Mouse (Mus musculus): ENCODE data around the gene Hspb2.

The Hspb2 gene

DNA sequence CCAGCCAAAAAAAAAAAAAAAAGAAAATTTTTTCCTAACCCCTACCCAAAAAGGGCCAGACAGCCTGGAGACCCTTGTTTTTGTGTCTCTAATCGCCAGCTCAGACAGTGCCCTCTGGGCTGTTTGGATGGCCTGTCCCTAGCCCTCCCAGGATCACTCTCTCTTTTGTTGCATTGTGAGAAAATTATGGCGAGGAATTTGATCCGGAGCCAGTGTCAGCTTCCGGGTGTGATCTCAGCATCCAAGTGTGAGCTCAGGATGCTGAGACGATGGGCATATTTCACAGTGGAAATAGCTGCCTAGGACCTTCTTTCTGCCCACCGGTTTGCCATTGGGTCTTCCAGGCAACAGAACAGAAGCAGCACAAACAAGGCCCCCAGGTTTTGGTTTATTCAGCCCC lies 1.4 kb downstream of the Hspb2 start:
- no peak for DNase-seq (ENCODE audit: low read depth)

DNA sequence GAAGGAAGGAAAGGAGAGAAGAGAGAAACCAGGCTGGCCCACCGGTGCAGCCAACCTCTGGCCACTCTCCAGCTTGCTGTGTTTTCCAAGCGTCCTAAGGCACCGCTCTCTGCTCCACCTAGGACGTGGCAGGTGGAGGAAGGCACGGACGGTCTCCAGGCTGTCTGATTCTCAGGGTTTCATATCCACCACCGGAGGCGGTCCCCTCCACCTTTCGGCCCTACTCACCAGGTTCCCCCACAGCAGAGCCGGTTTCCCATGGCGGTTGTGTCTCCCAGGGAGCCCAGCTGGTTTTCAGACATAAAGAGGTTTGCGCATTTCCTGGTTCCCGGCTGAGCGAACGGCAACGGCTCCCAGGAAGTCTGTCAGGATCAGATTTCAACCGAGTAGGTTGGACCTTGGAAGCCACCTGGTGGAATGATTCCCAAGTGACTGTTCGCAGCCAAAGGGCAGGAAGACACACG lies 5.9 kb downstream of the Hspb2 start, which contains the start of gene 2310030G06Rik:
2310030G06Rik (minus strand) TSS at position 323 of the 464 bp plus-strand sequence.
- no peak for DNase-seq (ENCODE audit: low read depth)

DNA sequence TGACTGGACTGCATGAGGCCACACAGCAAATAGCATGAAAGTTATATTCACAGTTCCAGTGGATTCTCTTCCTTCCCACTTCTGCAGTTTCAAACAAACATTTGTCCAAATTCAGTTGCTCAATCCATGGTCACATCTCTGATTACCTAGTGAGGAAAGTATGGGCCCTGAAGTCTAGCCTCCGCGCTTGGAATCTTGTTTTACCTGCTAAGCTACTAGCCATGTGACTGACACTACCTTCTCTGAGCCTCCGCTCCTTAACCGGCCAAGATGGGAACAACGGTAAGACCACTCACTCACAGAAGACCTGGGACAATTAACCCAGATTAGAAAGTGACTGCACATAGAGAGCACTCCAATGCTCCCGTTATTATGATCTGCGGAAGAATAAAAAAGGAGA lies 6.3 kb downstream of the Hspb2 start:
- DNase-seq (ENCODE audit: low read depth) = no peak

DNA sequence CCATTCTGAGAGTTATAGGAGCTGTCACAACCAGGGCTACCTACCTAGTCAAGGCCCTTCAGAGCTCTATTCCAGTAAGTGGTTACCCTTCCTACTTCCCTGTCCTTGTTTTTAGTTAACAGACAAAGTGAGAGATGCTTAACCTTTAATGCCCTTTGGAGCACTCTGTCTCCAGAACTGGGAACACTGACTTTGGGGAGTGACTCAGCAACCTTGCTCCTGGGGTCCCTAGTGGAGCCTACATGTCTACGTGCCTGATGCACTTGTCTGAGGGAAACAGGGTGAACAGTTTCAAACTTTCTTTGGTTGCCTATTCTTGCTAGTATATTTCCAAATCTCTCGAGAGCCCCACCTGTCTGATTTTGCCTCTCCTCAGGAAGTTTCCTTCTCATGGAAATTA lies 9.4 kb downstream of the Hspb2 start:
- DNase-seq (ENCODE audit: low read depth) = no peak

DNA sequence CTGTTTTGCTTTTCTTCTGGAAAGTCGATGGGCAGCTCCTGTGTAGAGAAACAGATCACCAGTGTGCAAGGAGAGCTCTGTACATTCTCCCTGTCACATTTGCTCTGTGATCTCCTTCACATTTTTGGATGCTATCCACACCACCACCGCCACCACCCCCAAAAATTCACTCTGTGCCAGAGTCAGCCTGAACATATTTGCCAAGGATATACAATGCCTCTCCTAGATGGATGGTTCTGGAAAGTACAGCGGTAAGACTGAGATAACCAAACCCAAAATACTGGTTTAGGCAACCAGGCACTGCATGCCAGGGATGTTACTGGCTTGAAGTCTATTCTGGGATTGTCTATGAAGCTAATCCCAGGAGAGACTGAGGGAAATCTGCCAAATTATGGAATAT lies 9.9 kb downstream of the Hspb2 start:
- DNase-seq (ENCODE audit: low read depth) = no peak

DNA sequence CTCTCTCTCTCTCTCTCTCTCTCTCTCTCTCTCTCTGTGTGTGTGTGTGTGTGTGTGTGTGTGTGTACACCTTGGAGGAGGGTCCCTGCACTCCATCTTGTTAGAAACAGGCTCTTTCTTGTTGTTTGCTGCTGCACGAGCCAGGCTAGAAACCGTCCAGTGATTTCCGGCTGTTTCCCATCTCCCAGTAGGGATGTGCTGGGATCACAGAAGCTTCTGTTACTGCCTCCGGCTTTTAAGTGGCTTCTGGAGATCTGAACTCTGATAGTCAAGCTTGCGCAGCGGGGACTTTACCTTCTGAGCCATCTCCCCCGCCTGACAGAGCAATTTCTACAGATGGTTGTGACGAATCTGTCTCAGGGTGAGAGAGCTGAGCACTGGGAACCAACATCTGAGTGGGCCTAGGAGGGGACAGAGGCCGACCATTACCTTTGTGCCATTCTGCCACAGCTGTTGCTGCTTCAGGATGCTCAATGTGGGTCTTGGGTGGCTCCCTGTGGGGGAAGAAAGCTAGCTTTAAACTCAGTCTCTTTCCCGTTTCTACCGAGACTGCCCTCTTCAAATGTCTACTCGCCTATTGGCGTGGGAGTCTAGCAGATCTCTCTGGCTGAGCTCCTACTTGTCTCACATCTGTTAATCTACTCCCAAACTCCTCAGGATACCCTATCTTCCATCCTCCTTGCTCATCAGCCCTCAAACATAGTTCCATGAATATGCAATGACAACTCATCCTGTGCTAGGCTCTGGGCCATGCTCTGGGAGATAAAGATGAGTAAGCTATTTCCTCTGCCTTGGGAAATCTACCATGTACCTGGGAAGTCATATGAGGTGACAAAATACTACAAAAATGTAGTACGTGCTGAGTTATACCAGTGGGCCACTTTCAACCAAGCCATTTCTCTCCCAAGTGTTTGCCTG lies 11.0 kb downstream of the Hspb2 start:
- DNase-seq (ENCODE audit: low read depth) = no peak

DNA sequence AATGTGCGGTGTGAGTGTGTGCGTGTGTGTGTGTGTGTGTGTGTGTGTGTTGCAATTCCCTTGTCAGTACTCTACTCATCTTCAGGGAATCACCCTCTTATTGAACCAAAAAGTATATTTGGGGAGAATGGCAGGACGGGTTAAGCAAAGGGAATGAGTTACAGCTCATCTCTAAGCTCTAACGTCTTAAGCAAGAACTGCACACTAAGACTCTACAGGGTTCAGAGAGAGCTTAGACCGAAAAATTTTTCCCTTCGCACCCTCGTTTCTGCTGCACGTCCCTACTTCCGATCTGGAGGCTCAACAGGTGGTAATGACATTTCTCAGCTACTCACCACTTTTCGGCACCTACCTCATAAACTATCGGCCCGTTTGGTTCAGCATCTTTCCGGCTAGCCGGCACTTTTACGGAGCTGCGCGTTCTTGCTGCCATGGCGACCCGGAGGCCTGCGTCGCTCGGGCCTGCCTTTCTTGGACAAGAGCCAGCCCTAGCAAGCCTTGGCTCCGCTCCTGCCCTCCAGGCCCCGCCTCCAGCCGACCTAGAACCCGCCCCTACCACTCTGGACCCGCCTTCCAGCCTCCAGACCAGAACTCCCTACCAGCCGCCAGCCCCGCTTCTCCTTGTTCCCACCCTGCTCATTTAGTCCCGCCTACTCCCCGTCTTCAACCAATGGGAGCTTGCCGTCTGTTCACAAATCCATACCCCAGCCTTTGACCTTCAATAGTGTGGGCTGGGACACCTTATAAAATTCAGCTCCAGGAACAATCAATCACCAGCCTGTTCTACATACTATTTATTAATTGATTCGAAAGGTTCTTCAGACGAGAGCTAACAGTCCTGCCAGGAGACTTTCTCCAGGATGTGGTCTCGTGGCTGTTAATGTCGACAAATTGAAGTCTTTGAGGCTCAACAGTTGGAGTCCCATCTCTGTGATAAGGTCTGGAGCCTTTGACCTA lies 13.0 kb downstream of the Hspb2 start, which contains the start of gene Dixdc1:
Dixdc1 (minus strand) TSS at position 604 of the 957 bp plus-strand sequence.
- peak; percentile 85 for DNase-seq (ENCODE audit: low read depth)

DNA sequence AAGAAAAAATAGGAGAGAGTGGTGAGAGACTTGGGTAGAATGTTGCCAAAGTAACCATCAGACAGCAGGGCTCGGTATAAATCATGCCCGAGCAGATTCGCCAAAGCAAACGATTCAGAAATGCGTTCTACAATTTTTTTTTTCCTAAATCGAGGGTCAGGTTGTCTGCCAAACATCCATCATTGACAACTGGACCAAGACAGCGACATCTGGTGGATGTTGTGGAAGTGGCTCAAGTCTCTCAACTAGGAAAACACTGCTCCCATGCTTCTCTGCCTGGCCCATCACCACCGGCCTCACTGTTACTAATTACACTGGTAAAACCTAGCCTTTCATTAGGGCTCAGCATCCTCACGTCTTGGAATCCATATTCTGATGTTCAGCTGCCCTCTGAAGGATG lies 17.2 kb downstream of the Hspb2 start:
- peak; percentile 60 for DNase-seq (ENCODE audit: low read depth)

DNA sequence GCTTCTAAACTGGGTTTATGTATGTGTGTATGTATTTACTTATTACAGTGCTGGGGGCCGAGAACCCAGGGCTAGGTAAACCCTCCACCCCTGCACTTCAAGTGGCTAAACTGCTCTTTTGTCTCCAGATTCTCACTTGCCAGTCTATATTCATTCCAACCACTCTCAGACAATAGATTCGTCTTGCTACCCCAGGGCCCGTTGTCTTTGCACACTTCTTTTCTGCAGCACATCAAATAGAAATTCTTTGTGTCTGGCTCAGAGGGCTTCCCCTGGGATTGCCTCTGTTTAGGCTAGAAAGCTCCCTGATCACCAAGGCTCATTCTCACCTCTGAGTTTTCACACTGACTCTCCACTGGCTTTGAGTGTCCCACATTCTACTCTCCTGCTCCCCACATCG lies 19.6 kb downstream of the Hspb2 start:
- no peak for DNase-seq (ENCODE audit: low read depth)

DNA sequence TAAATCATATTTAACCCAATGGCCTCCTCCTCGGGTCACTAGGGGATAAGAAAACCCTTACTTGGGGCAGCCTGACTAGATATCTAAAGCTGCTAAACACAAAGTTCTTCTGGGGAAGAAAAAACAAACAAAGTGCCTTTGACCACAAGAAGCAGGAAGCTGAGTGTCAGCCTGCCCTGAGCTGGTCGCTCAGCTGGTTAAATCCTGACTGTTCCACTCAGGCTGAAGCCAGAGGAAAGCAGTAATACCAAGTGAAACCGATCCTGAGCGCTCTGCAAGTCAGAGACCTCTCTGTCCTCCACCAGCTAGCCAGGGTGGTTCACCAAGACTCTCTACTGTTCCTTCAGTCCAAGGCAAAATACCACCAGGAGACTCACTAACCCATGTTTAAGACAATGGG lies 22.6 kb downstream of the Hspb2 start:
- DNase-seq (ENCODE audit: low read depth) = no peak

DNA sequence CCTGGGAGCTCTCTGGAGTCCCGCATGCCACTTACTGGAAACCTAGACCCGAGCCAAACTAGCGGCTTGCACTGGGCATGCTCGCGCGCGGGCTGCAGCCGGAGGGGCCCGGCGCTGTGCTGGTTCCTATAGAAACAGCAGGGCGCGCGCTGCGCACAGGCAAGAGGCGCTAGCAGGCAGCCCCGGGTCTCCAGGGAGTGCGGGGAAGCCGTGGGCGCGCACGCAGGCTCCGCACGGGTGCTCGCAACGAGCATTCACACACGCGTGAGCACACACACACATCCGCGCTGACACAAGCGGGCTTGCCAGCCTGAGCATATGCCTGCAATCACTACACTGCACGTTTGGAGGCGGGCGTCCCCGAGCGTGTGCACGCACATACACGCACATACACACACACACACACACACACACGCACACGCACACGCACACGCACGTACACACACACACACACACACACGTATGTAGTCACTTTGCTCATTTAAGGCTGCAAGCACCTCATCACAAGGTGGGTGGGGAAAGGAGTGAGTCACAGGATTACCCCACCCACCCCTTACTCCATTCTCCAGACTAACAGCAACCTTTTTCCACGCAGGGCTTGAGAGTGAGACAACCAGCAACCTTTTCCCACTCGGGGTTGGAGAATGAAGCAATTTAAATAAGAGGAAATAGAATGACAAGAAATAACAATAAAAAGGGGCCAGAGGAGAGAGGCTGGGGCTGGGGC lies 24.1 kb downstream of the Hspb2 start:
- peak; percentile 27 for DNase-seq (ENCODE audit: low read depth)

DNA sequence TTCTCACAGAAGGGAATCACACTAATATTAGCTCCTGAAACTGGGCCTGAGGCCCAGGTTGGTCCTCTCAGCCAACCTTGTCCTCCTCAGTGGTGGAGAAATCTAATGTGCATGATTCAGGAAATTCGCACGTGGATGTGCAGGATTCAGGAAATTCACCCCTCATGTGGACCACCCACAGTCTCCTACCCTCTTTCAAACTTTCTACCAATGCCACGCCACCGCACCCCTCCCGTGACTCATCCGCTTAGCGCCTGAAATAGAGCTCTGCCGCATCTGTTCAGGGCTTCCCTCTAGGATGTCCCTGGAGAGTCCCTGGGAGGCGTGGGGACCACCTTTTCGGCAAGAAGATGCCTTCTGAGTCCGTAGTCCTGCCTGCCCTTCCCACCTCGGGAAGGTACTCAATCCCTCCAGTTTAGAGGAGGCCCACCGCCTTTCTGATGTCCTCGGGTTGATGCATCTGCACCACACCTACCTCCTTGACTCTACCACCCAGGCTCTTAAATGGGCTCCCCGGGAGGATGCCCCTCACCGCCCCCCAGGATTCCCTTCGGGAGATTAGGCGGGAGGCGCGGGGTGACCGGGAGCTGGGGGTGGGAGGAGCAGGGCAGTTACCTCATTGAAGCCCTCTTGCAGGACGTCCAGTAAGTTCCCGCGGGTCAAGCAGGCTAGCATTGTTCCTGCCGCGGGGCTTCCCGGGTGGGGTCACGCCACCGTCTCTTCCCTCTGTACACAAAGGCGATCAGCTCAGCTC lies 24.8 kb downstream of the Hspb2 start:
- no peak for DNase-seq (ENCODE audit: low read depth)

DNA sequence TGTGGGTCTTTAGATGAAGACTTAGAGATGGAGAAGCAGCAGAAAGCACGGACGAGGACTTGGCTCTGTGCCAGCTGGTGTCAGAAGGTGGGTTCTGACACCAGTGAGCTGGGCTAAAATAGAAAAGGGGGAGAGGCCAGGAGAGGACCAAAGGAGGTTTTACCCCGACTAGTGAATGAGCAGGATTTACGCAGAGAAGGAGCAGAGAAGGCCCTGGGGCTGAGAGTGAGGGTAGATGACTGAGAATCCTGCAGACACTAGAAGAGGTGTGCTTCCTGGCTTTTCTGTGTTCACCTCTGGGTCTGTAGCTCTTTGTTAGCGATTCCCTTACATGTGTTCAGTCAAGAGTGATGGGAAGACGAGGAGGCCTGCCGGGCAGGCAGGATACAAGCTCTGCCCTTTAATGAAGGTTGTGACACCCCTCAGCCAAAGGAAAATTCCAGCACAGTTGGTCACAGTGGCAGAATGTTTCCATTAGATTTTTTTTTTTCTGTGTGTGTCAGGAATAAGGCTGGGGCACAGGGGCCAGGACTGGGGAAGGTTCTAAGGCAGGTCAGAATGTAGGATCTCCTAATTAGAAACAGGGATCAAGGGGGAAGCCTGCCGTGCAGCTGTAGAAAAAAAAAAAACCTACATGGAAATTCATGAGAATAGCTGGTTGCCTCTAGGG lies 26.1 kb downstream of the Hspb2 start:
- DNase-seq (ENCODE audit: low read depth) = no peak

DNA sequence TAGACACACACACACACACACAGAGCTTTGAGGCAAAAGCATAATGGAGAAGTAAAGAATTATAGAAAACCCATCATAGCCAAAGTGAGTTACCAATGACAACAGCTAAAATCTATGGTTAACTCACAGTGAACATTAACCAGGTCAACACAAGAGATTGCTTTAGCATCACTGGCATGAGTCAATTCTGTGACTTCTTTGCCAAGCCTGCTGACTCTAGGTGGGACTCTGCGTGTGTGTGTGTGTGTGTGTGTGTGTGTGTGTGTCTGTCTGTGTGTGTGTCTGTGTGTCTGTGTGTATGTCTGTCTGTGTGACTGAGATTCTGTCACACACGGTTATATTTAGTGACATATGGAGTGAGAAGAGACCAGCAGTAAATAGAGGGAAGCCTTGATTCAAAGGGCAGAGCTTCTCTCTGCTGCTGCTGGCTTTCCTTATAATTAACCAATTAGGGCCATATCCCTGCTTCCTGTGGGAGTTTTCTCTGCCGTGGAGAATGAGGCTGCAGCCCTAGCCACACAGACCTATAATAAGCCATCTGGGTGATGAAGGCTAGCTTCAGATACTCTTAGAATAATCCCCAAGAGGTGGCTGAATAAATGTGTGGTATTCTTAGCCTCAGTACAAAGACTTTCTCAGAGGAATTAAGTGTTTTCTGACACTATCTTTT lies 27.4 kb downstream of the Hspb2 start:
- no peak for DNase-seq (ENCODE audit: low read depth)

DNA sequence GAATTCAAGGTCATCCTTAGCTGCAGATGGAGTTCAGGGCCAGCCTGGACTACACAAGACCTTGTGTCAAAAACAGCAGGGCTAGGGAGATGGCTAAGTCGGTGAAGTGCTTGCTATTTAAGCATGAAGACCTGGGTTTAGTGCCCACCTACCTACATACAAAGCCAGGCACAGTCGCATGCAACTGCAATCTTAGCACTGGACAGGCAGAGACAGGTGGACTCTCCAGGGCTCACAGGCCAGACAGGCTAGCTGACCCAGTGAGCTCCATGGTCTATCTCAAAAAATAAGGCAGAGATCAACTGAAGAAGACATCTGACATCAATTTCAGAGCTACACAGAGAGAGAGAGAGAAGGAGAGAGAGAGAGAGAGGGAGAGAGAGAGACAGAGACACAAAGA lies 28.0 kb downstream of the Hspb2 start:
- no peak for DNase-seq (ENCODE audit: low read depth)

DNA sequence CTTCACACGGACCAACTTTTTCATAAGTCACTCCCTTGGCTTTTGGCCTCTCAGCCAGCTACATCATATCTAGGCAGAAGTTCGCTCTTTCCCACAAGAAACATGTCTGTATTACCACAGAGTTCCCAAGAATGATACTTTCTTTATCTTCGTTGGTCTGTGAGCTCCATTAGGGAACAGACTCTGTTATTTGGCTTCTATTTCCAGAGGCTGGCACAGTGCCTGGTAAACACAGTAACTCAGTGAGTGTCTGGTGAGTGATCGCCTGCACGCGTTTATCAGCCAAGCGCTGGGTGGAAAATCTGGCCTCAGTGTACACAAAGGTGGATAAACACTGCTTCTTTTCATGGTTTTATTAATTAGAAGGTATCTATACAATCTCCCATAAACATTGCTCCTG lies 28.7 kb downstream of the Hspb2 start:
- DNase-seq (ENCODE audit: low read depth) = no peak

DNA sequence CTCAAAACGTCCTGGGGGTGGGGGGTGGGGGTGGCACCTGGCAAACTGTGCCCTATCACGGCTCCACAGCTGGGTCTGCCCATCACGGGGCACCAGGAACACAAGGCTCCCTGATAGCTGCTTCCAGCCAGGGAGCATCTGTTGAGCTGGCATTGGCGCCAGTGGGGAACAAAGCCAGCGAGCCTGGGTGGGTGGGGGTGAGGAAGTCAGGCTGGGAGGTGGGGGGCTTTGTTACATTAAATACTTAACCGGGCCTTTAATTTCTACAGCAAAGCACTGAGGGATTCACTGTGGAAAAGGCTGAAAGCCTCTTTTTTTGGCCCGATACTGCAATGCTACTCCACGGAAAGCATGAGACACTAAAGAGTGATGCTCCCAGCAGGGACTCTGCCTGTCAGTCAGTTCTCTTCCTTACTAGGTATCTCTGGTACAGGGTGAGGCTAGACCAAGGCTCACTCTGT lies 29.7 kb downstream of the Hspb2 start:
- DNase-seq (ENCODE audit: low read depth) = no peak

DNA sequence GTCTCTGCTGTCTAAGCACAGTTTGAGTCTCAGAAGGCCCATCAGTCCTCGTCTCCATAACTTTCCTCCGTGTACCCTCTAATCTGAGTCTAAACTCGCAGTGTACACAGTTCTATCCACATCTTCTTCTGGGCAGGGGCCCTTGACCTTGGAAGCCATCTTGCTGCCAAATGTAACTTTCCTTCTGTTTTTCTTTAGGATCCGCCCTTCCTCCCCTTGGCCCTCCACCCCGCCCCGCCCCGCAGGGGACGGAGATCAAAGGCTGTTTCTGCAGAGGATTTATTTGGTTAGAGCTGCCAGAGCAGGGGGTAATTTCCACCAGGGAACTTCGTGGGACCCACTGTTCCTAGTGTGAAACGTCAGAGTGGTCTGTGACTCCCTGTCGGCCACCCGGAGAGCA lies 31.1 kb downstream of the Hspb2 start:
- DNase-seq (ENCODE audit: low read depth) = no peak

DNA sequence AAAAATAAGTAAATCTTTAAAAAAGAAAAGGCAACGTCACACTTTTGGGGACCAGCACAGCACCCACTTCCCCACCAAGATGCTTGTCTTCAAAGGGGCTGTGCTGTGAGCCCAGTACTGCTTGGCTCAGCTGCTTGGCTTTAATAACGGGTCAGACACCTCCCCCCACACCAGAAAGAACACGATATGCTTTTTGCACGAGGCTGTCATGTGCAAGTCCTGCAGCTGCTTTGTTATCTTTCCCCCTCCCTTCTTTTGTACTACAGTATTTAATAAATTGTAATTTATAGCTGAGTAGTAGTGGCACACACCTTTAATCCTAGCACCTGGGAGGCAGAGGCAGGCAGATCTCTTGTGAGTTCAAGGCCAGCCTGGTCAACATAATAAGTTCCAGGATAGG lies 33.3 kb downstream of the Hspb2 start:
- DNase-seq (ENCODE audit: low read depth) = no peak

DNA sequence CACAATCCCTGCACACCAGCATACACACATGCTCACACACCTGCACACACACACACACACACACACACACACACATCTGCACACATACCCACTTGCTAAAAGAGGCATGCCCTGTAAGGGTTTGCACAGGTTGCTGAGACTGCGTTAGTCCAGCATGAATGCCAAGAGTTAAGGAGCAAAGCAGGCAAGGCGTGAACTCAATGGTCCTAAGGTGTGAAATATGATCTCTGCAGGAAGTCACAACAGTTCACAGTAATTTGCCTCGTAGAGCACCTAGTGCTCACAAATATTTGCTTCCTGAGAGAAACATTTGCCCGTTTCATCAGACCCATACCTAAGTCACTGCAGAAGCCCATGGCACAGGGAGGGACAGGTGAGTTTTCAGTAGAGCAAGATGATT lies 38.0 kb downstream of the Hspb2 start:
- DNase-seq (ENCODE audit: low read depth) = no peak
